Mouse (Mus musculus) limb, embryonic 13.5 days (tissue): Measurements from ENCODE around the gene Kcne1. TPM values are rescaled to one million over a fixed set of nuclear protein-coding genes. Genes with fewer than 3 reads are reported as not detected.
A peak's percentile ranks its signal among the peaks of the same experiment; 100 is the strongest.

ENCODE experiments used
- ATAC-seq: fragments of 200-750 bp; cut with Nextera tagmentation; 2 replicates; pipeline ENCODE4 v1.8.0; 2017; ENCODE audit warnings: low read depth, moderate number of reproducible peaks, moderate TSS enrichment; ENCODE audit not compliant: low FRiP score
- H3K27ac ChIP-seq: fragments of 300-500 bp; sonication (generic); 2 replicates; pipeline ENCODE4 v1.5.1; 2015; ENCODE audit warnings: inconsistent platforms, mild to moderate bottlenecking, moderate library complexity
- H3K27me3 ChIP-seq: fragments of 300-500 bp; sonication (generic); 2 replicates; pipeline ENCODE4 v1.6.1; 2015; ENCODE audit warnings: mild to moderate bottlenecking, inconsistent platforms
- H3K36me3 ChIP-seq: fragments of 300-500 bp; sonication (generic); 2 replicates; pipeline ENCODE4 v1.6.1; 2015; ENCODE audit warnings: inconsistent platforms, mild to moderate bottlenecking, moderate library complexity
- H3K4me1 ChIP-seq: fragments of 300-500 bp; sonication (generic); 2 replicates; pipeline ENCODE4 v1.6.1; 2015; ENCODE audit warnings: inconsistent platforms
- H3K4me2 ChIP-seq: fragments of 300-500 bp; sonication (generic); replicated peaks from 2 replicates; pipeline ENCODE4 v1.6.1; 2015; ENCODE audit warnings: inconsistent platforms, mild to moderate bottlenecking, moderate library complexity
- H3K4me3 ChIP-seq: fragments of 300-500 bp; sonication (generic); 2 replicates; pipeline ENCODE4 v1.5.1; 2015; ENCODE audit warnings: moderate library complexity, mild to moderate bottlenecking, inconsistent platforms
- H3K9ac ChIP-seq: fragments of 300-500 bp; sonication (generic); 2 replicates; pipeline ENCODE4 v1.6.1; 2015; ENCODE audit warnings: mild to moderate bottlenecking, inconsistent platforms
- H3K9me3 ChIP-seq: fragments of 300-500 bp; sonication (generic); 2 replicates; pipeline ENCODE4 v1.6.1; 2016; ENCODE audit warnings: inconsistent platforms
- WGBS: fragments of 180-500 bp; shearing (Covaris S2); methylation state at CpG from one replicate; pipeline ENCODE4 v1.1.7; 2015; 5-methylcytosine and 5-hydroxymethylcytosine counted together
- polyA plus RNA-seq: library from polyadenylated mRNA; unstranded; fragments of >200 nt; fragmentation: Nextera tagmentation; extraction: Ambion mirVana; gene quantifications from 2 replicates; pipeline ENCODE4 v1.2.1, GENCODE M21; 2015

The Kcne1 gene
- polyA plus RNA-seq, 1 experiment from 2014 or later = 0.17 TPM

GRCm38 (mm10) chr16:92324309-92325061 is 34.8 kb downstream of the Kcne1 start:
- WGBS = 64% methylated on average over 7 of the region's 7 CpGs
- H3K4me2 ChIP-seq = no peak overlapping the region
- ATAC-seq = no peak

DNA sequence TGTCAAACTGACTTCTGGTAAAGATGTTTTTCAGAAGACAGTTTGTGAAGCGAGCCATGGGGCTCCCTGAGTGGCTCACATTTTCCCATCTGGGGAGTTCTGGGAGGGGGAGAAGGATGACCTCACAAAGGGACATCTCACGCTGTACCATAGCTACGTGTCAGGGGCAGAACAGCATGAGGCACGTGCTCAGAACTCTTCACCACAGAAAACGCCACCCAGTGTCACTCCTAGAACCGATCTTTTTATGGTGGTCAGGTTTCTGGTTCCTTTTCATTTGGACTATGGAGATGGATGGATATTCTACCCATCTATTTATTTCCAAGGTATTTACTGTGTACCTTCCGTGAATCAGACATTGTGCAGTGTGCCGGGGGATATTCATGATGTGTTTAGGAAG is 37.9 kb downstream of the Kcne1 start, which contains the start of gene Fam243:
Gene Fam243 (minus strand): TSS at position 101 of the 400 bp plus-strand sequence.
- WGBS = 87% methylated on average over 8 of the region's 8 CpGs
- H3K36me3 ChIP-seq = no peaks in the 10 kb centered on the region; the same call in 1 of the 2 replicates
- no peak for ATAC-seq
- H3K4me1 ChIP-seq = 0 out of 2 replicates have a peak, but pooled peaks cover 14% of the 10 kb centered on the region
- H3K9ac ChIP-seq = no peak within 1 kb of the TSS
- H3K4me2 ChIP-seq = no peak within 1 kb of the TSS
- H3K27me3 ChIP-seq = no peaks in the 10 kb centered on the region
- H3K27ac ChIP-seq = no peak within 1 kb of the TSS
- no peak within 1 kb of the TSS for H3K4me3 ChIP-seq
- H3K9me3 ChIP-seq = no peaks in the 10 kb centered on the region

More at GRCm38 (mm10) chr16:92324309-92325061, 34.8 kb downstream of the Kcne1 start:
- 0 out of 2 replicates have a peak, but pooled peaks cover 14% of the 10 kb centered on the region for H3K4me1 ChIP-seq
- H3K36me3 ChIP-seq = no peaks in the 10 kb centered on the region
- no peak overlapping the region for H3K4me3 ChIP-seq
- no peaks in the 10 kb centered on the region for H3K9me3 ChIP-seq
- no peak overlapping the region for H3K9ac ChIP-seq
- H3K27ac ChIP-seq = no peak overlapping the region
- H3K27me3 ChIP-seq = no peaks in the 10 kb centered on the region

- Histone ChIP-seq H3K4me3 (no peak overlapping the region), H3K27ac (no peak overlapping the region), H3K27me3 (no peaks in the 10 kb centered on the region), H3K36me3 (no peaks in the 10 kb centered on the region; the same call in 1 of the 2 replicates), H3K4me2 (no peak overlapping the region), H3K9me3 (no peaks in the 10 kb centered on the region), H3K4me1 (0 out of 2 replicates have a peak, but pooled peaks cover 10% of the 10 kb centered on the region), H3K9ac (no peak overlapping the region)
- WGBS = 84% methylated on average over 3 of the region's 3 CpGs
- no peak for ATAC-seq
Observed at GRCm38 (mm10) chr16:92320361-92320760, 38.9 kb downstream of the Kcne1 start.

DNA sequence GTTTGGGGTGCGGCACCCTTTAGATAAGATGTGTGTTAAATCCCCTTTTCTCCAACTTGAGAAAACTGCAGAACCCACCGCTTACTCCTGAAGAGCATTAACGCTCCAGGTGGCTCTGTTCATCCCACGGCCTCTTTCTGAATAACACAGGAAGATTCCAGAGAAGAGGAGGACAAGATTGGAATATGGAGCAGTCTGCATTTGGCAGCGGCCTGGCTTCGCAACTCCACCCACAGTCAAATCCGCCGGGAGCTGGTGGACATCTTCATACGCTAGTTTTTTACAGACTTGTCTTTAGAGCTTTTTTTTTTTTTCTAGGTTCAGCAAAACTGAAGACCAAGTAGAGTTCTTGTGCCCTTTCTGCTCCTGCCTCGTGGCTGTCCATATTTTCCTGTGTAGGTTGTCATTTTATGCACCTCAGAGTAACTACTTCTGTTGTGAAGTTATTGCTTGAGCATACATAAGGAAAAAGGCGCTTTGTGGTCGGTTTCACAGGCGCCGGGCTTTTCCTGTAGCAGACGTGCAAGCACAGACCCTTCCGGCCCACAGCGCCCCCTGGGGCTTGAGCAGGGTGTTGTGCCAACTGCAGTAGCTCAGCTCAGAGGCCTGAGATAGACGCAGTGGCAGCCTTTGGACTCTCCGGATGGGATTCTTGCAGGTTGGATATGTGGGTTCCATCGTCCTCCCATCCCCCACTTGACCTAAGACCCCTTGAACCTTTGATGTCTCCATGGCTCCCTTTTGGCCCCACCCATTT is 39.7 kb downstream of the Kcne1 start:
- Histone ChIP-seq H3K27ac (no peak overlapping the region), H3K9me3 (no peaks in the 10 kb centered on the region), H3K4me3 (no peak overlapping the region), H3K4me2 (no peak overlapping the region), H3K27me3 (no peaks in the 10 kb centered on the region), H3K4me1 (peaks cover 5% of the 10 kb centered on the region), H3K36me3 (no peaks in the 10 kb centered on the region; the same call in 1 of the 2 replicates), H3K9ac (no peak overlapping the region)
- WGBS = 64% methylated on average over 20 of the region's 20 CpGs
- ATAC-seq = no peak

DNA sequence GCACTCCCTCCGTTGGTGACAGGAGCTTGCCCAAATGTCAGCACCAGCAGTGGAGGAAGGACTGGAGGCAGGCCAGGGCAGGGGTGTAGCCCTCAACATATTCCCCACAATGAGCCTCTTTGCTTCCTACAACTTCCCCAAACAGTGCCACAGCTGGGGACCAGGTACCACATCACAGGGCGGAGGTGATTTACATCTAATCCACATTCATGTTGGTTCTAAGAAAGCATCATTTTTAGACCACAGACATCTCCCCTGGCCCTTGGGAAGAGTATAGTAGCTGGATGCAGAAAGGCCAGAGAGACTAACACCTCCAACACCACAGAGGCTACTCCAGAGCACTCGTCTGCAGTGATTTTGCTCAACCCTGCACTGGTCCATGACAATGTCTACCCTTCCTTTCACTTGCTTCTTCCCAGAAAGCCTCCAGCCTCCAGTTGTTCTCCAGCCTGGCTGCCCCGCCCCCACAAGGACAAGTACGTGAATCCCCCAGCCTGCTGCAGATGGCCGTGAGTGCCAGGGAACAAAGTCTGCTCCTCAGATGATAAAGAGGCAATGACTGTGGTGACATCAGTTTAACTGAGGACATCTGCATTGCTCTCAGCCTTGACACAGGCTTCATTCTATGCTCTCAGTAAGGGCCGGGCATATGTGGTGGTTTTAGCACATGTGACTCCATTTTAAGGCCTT is 43.1 kb downstream of the Kcne1 start:
- WGBS = 78% methylated on average over 7 of the region's 7 CpGs
- H3K36me3 ChIP-seq = peaks cover 24% of the 10 kb centered on the region

GRCm38 (mm10) chr16:92313953-92314741 is 45.1 kb downstream of the Kcne1 start:
- 47% methylated on average over 13 of the region's 13 CpGs for WGBS
- Histone ChIP-seq H3K36me3 (peaks cover 38% of the 10 kb centered on the region), H3K27ac (no peak overlapping the region), H3K4me2 (no peak overlapping the region), H3K4me1 (peaks cover 9% of the 10 kb centered on the region), H3K9me3 (no peaks in the 10 kb centered on the region), H3K9ac (0 out of 2 replicates have a peak overlapping the region, but pooled peaks have one; percentile 51), H3K27me3 (no peaks in the 10 kb centered on the region), H3K4me3 (no peak overlapping the region)
- peak; percentile 71 for ATAC-seq

More for the DNA sequence above, 43.1 kb downstream of the Kcne1 start:
- Histone ChIP-seq H3K27ac (no peak overlapping the region), H3K4me3 (no peak overlapping the region), H3K9ac (no peak overlapping the region), H3K27me3 (no peaks in the 10 kb centered on the region), H3K4me1 (peaks cover 4% of the 10 kb centered on the region), H3K4me2 (no peak overlapping the region), H3K9me3 (no peaks in the 10 kb centered on the region)
- no peak for ATAC-seq

DNA sequence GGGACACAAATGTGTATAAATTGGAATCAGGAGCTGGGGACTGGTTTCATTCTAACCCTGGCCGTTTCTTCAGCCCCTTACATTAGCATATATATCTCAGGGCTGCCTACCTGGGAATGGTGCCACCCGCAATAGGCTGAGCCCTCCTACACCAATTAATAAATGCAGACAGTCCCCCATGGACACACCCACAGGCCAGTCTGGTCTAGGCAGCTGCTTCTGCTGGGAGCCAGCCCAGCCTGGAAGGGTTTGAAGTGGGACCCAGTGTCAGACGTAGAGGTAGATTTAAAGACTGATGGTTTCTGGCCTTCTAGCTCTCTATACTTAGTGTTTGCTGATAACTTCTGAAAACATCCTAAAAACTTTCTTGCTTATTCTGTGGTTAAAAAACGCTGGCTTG is 50.1 kb downstream of the Kcne1 start:
- peaks cover 75% of the 10 kb centered on the region for H3K36me3 ChIP-seq
- H3K27ac ChIP-seq = no peak overlapping the region
- H3K4me3 ChIP-seq = no peak overlapping the region
- H3K9me3 ChIP-seq = no peaks in the 10 kb centered on the region
- ATAC-seq = no peak
- H3K4me1 ChIP-seq = 0 out of 2 replicates have a peak, but pooled peaks cover 9% of the 10 kb centered on the region
- H3K9ac ChIP-seq = no peak overlapping the region
- 29% methylated on average over 4 of the region's 4 CpGs for WGBS
- H3K27me3 ChIP-seq = no peaks in the 10 kb centered on the region
- no peak overlapping the region for H3K4me2 ChIP-seq

GRCm38 (mm10) chr16:92307947-92308346 is 51.3 kb downstream of the Kcne1 start:
- no peak overlapping the region for H3K4me2 ChIP-seq

GRCm38 (mm10) chr16:92305519-92305918 is 53.7 kb downstream of the Kcne1 start:
- 94% methylated on average over 2 of the region's 2 CpGs for WGBS
- H3K4me3 ChIP-seq = no peak overlapping the region
- H3K9me3 ChIP-seq = no peaks in the 10 kb centered on the region
- no peak for ATAC-seq
- H3K4me2 ChIP-seq = no peak overlapping the region
- H3K4me1 ChIP-seq = peaks cover 33% of the 10 kb centered on the region
- no peaks in the 10 kb centered on the region for H3K27me3 ChIP-seq
- H3K27ac ChIP-seq = no peak overlapping the region
- H3K36me3 ChIP-seq = peaks cover 44% of the 10 kb centered on the region
- no peak overlapping the region for H3K9ac ChIP-seq

More at GRCm38 (mm10) chr16:92307947-92308346, 51.3 kb downstream of the Kcne1 start:
- Histone ChIP-seq H3K9me3 (no peaks in the 10 kb centered on the region), H3K36me3 (peaks cover 68% of the 10 kb centered on the region), H3K4me3 (no peak overlapping the region), H3K4me1 (peaks cover 18% of the 10 kb centered on the region), H3K27me3 (no peaks in the 10 kb centered on the region), H3K27ac (no peak overlapping the region), H3K9ac (no peak overlapping the region)
- no peak for ATAC-seq
- 83% methylated on average over 3 of the region's 3 CpGs for WGBS

DNA sequence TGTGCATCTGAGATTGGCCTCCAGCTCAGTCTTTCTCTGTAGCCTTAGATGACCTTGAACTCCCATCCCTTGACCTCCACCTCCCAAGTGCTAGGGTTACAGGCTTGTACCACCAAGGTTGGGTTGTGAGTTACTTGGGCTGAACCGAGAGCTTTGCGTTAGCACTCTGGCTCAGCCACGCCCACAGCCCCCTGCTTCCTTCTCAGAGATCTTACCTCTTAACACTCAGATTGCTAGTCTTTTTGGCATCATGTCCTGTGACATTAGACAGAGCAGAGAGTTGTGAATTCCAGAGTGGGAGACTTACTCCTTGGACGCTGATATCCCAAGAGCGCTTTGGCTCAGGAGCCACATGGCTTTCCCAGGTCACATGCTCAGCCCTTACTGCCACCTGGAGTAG is 56.8 kb downstream of the Kcne1 start:
- no peak for ATAC-seq

GRCm38 (mm10) chr16:92301989-92302388 is 57.3 kb downstream of the Kcne1 start:
- H3K36me3 ChIP-seq = peaks cover 18% of the 10 kb centered on the region
- peak overlapping the region; percentile 74; the same call in 1 of the 2 replicates for H3K27ac ChIP-seq
- peak overlapping the region; percentile 82 for H3K9ac ChIP-seq
- no peaks in the 10 kb centered on the region for H3K9me3 ChIP-seq
- 0 out of 2 replicates have a peak, but pooled peaks have one; percentile 24 for ATAC-seq
- H3K4me3 ChIP-seq = peak overlapping the region; percentile 73
- peak overlapping the region; percentile 81 for H3K4me2 ChIP-seq
- no peaks in the 10 kb centered on the region for H3K27me3 ChIP-seq
- H3K4me1 ChIP-seq = peaks cover 28% of the 10 kb centered on the region
- WGBS = 21% methylated on average over 5 of the region's 5 CpGs

More for the DNA sequence above, 56.8 kb downstream of the Kcne1 start:
- 41% methylated on average over 5 of the region's 5 CpGs for WGBS
- Histone ChIP-seq H3K36me3 (peaks cover 23% of the 10 kb centered on the region), H3K9me3 (no peaks in the 10 kb centered on the region), H3K4me3 (peak overlapping the region; percentile 73), H3K27me3 (no peaks in the 10 kb centered on the region), H3K9ac (peak overlapping the region; percentile 82; the same call in 1 of the 2 replicates), H3K4me1 (peaks cover 28% of the 10 kb centered on the region), H3K4me2 (peak overlapping the region; percentile 81), H3K27ac (0 out of 2 replicates have a peak overlapping the region, but pooled peaks have one; percentile 74)
